Mouse (Mus musculus) spleen, postnatal 10 days (tissue): ENCODE measurements around the gene Tagln3.

Source experiments
- DNase-seq, 2 experiments: peaks; one replicate each; pipeline ENCODE4 v3.0.0; 2021 to 2022; ENCODE audit warnings: low spot score in 2 of 2

The Tagln3 gene

DNA sequence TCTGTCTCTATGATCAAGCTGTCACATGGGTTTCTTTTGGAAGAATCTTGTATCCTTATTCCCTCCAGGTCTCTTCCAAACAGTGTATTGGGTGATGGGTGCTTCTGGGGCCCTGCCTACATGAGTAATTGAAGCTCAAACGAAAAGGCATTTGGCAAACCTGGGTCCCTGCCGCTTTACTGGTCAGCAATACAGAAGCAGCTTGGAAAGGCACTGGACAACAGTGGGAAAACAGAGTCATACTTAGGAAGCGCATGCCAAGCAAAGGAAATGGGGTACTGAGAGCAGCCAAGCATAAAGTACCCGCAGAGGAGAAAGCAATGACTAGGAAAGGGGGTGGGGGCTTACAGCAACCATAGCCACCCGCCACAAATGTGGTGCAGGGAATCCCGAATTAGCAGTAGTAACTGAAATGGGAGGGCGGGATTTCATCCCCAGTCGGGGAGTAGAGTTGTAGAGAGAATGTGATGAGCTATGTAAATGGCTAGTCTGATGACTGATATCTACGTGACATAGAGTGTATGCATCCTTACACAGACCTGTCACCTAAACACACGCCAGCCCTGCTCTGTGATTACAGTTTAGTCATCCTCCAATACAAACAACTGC is 4.3 kb downstream of the Tagln3 start:
- no peak for DNase-seq

DNA sequence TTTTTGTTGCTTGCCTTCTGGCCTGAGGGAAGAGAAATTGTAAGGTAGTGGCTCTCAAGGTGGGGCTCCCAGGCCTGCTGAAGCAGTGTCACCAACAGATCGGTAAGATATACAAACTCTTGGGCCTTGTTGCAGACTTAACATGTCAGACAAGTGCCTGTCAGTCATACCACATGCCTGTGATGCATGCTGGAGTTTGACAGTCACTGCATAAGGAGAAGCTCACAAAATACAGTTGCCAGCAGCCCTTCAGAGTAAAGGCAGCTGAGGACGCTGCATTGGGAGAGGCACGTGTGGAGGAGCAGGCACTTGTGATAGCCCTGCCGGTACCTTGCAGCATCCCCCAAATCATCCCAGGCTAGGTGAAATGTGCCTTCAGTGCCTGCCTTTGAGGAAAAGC is 6.1 kb downstream of the Tagln3 start:
- DNase-seq = no peak

DNA sequence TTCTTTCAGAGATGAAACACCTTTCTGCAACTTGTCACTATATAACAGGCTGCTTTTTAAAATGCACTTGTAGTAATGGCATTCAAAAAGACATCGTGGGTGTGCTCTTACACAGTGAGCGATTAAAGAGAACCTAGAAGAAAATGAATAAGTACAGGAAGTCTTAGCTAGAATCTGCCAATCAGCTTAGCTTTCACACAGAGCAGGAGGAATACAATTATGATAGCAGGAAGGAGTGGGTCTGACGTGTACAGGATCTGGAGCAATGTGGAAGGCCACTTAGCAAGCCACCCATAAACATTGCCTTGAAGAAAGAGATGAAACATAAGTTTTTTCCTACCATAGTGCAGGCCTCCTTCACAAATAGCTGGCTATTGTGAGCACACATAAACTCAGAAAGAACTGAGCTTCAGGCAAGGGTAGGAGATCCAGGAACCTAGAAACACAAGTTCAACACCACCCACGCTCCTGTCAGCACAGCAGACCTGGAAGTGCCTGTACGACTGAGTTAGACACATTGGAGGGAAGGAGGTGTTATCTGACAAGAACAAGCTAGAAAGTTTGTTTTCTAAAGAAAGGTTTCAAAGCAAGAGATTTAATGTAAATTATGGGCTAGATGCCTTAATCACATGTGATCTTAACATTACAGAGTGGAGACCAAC is 9.8 kb downstream of the Tagln3 start:
- no peak for DNase-seq

DNA sequence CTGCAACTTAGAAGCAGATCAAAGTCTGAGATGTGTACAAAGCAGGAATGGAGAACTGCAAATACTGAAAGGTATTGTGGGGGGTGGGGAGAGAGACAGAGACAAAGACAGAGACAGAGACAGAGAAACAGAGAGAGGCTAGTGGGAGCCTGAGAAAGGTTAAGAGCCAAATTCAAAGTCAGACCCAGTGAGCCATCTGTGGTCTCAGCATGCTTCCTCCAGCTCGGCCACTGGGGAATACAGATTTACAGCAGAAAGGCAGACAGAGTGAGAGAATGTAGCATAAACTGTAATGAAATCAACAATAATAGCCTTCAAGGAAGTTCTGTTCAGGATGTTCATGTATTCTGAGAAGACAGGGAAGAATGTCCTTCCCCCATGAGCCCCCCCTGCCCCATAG is 10.5 kb downstream of the Tagln3 start:
- no peak for DNase-seq

DNA sequence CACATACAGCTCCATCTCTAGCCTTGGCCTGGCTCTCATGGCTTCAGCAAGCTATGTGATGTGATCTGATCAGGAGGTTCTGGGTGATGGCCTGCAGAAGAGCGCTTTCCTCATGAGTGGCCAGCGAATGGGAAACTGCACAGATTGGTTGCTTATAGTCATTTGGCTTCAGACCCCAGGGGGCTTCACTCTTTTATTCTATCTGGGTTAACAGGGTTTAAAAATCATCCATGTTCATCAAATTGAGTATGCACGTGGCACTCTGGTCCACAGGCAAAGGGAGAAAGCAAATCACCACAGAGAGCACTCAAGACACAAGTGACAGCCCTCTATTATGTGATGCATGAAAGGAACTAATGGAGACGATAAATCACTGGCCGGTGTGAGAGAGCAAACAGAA is 11.1 kb downstream of the Tagln3 start:
- no peak for DNase-seq

GRCm38 (mm10) chr16:45711263-45711662 is 13.1 kb downstream of the Tagln3 start:
- no peak for DNase-seq

DNA sequence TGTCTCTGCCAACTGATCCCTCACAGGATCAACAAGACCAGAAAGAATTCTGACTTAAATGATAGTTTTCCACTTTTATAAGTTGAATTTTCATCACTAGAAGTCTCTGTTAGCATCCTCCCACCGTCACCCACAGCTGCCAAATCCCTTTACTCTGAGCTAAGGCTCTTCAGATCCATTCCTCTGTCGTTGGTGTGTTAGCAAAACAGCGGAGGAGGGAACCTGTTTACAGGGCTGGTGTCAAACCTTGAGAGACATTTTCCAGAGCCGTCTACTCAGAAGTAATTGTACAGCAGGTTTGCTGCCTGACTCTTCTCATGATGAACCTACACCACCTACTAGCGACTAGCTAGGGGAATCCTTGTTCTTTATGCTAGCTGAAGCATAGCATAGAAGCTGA is 25.1 kb downstream of the Tagln3 start:
- DNase-seq = no peak

GRCm38 (mm10) chr16:45697996-45698395 is 26.4 kb downstream of the Tagln3 start:
- DNase-seq = no peak

- no peak for DNase-seq
These were observed 28.8 kb downstream of the Tagln3 start for GRCm38 (mm10) chr16:45695445-45696160.

DNA sequence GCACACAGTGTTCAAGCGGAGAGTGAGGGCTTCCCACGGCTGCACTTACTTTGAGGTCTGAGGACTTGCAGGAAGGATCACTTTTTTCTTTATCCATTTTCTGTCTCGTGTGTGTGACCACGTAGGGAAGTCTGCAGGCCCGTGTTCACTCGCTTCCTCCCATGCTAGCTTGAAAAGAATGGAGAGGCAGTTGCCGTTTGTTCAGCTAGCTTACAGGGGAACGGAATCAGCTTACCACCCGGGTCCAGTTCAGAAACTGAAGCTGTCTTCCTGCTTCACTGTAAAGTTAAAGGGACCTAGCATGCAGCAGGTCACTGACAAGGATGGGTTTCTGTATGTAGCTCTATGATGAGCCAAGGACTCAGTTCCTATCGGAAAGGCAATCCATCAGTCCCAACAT is 30.9 kb downstream of the Tagln3 start, which contains the start of gene Tmprss7:
TSS of gene Tmprss7 (minus strand) at position 101 of the 400 bp plus-strand sequence.
- DNase-seq = no peak

DNA sequence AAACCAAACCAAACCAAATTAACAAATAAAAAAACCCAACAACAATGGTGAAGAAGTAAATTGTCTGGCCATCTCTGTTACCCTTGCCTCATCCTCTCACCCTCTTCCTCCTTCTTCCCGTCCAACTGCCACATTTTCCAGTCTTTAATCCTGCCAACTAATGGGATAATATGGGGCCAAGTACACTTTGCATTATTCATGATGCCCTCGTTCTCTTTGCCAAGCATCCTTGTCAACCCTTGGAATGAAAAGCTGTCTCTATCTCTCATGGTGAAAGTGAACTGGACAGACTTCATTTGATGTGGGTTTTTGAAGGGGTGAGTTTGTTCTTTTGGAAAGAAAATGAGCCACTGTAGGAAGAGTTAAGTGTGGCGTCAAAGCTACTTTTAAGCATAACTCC is 31.6 kb downstream of the Tagln3 start:
- DNase-seq = no peak

GRCm38 (mm10) chr16:45690178-45690577 is 34.2 kb downstream of the Tagln3 start:
- DNase-seq = no peak

- DNase-seq = no peak
These were observed 37.6 kb downstream of the Tagln3 start for GRCm38 (mm10) chr16:45686833-45687232.

DNA sequence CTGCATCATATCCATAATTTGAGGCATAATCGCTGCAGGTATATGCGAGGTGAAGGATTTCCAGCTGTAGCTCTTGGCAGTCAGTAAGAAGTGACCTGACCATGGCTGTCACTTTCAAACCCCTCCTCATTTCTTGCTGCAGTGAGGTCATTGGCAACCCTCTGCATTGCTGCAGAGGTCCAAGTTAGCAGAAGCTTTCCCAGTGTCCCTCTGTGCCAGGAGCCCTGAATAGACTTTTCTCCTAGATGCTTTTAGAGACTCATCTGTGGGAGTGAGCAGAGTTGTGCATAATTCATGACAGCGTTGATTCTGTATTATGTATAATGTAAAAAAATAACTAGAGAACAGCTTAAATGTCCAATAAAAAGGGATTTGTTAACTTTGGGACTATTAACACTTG is 39.1 kb downstream of the Tagln3 start:
- no peak for DNase-seq

GRCm38 (mm10) chr16:45684815-45685214 is 39.6 kb downstream of the Tagln3 start:
- peak; percentile 33 to 75 for DNase-seq

- DNase-seq = no peak
These were observed 47.9 kb downstream of the Tagln3 start for GRCm38 (mm10) chr16:45676462-45676861.

DNA sequence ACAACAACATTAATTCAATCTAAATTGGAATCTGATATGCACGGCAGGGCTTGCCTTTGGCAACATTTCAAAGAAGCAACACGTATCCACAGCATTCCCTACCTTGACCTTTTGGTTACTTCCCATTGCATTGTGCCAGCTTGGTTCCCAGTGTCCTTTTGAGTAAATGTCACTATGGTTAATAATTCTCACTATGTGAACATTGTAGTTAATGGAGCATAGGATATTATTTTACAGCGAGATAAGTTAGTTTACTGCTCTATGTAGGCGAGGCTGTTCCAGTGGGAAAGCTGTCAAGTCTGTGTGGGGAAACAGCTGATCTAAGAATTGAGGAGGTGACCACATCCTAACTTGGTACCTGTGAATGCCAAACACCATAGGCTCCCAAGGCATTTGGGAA is 54.4 kb downstream of the Tagln3 start:
- no peak for DNase-seq

- no peak for DNase-seq
These were observed 56.2 kb downstream of the Tagln3 start for GRCm38 (mm10) chr16:45668178-45668577.

- DNase-seq = peak in 1 of 2 experiments; percentile 34
These were observed 58.3 kb downstream of the Tagln3 start for GRCm38 (mm10) chr16:45666136-45666535.

GRCm38 (mm10) chr16:45662381-45662780 is 62.0 kb downstream of the Tagln3 start:
- no peak for DNase-seq
